Mouse (Mus musculus) retina, postnatal 7 days (tissue): Measurements from ENCODE around the gene Faf1.

Experiments
- DNase-seq: peaks from one replicate; pipeline ENCODE4 v3.0.0-alpha.2; 2012; ENCODE audit warnings: low read depth, low spot score

Gene Faf1

DNA sequence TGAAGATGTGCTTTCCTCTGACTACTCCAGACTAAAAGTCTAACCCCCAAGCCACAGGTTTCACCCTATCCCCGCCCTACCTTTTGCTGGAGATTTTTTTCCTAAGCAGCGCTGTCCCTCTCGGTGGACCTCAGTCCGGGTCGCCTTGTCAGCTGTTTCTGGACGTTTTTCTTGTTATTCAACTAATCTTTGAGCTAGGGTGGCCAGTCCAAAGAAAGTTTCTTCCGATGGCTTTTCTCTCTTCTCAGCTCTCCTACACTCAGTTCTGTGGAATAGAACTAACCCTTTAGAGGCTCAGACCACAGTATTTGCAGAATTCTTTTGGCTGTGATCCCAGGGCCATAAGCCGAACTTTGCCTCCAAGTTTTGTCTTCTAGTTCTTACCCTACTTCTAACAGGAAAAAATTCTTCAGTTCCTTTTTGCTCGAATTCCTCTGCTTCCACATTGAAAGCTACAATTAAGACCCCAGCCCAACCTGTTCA is 302.5 kb downstream of the Faf1 start:
- DNase-seq: no peak

DNA sequence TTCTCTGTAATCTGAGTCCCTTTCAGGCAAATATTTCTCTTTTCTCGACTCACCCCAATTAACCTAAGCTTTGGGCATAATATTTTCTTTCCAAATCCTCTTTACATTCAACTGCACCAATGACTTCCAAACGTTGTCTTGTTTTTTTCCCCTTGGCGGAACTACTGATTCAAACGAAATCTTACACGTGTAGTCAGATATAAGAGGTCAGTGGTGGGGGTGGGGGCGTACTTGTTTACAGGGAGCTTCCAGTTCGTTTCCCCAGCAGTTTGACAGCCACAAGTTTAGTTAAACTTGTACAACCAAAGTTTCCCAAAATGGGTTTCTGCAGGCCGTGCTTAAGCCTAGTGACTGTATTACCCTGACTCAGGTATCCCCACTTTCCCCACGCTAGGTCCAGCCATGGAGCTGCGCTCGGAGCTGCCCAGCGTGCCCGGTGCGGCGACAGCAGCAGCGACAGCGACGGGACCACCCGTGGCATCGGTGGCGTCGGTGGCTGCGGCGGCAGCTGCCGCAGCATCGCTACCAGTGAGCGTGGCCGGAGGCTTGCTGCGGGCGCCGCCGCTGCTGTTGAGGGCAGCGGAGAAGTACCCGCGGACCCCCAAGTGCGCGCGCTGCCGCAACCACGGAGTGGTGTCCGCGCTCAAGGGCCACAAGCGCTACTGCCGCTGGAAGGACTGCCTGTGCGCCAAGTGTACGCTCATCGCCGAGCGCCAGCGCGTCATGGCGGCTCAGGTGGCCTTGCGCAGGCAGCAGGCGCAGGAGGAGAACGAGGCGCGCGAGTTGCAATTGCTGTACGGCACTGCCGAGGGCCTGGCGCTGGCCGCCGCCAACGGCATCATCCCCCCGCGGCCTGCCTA is 303.3 kb downstream of the Faf1 start:
- no peak for DNase-seq

DNA sequence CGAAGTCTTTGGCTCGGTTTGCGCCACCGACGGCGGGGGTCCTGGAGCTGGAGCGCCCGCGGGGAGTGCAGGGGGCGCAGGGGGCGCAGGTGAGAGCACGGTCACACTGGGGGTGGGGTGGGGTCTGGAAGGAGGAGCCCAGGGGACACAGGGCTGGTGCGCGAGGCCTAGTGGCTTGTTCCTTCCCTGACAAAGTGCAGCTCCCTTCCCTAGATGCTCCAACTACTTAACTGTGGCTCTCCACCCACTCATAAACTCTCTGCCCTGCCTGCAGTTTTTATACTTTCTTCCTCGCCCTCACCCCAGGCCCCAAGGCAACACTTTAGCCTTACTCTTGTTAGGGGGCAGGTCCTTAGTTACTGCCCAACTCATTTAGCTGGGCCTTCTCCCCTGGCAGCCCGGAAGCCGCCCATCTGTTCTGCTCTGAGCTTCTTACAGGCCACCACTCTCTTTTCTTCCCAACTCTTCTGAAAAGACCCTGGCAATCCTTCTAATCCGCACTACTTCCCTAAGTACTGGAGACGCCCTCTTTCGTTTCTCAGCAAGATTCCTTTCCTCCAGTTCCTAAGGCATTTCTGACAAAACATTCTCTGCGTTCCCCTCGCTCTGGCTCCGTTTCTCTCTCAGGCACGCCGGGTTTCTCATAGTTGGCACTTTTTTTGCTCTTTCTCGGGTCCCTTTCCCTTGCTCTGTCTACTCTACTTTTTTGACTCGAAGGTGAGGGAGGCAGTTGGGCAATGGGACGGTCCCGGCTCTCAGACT is 304.1 kb downstream of the Faf1 start:
- no peak for DNase-seq

DNA sequence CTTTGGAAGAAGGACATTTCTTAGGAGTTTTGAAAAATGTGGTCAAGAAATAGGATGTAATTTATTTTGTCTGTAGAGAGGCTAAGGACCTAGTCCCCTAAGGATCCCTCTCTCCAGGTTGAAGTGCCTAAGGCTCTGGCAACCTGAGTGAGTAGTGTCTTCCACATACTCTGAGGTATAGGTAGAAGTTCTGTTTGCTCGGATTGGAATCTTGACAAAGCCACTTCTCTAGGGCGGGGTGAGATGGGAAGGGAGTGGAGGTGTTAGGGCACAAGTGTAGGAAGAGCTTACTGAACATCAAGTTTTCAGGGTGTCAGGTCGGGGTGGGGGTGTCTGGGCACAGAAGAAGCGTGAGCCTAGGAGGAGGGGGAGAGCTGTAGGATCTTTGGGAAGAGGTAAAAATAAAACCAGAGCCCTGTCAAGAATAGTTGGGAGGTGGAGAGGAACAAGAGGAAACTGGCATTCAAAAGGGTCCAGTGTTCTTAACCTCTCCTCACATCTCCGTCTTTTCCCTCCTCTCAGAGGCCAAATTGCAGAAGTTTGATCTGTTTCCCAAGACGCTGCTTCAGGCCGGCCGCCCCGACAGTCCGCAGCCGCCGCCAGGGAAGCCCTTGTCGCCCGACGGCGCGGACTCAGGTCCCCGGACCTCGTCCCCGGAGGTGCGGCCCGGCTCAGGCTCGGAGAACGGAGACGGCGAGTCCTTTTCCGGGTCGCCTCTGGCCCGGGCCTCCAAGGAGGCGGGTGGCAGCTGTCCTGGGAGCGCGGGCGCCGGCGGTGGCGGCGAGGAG is 304.9 kb downstream of the Faf1 start:
- no peak for DNase-seq

DNA sequence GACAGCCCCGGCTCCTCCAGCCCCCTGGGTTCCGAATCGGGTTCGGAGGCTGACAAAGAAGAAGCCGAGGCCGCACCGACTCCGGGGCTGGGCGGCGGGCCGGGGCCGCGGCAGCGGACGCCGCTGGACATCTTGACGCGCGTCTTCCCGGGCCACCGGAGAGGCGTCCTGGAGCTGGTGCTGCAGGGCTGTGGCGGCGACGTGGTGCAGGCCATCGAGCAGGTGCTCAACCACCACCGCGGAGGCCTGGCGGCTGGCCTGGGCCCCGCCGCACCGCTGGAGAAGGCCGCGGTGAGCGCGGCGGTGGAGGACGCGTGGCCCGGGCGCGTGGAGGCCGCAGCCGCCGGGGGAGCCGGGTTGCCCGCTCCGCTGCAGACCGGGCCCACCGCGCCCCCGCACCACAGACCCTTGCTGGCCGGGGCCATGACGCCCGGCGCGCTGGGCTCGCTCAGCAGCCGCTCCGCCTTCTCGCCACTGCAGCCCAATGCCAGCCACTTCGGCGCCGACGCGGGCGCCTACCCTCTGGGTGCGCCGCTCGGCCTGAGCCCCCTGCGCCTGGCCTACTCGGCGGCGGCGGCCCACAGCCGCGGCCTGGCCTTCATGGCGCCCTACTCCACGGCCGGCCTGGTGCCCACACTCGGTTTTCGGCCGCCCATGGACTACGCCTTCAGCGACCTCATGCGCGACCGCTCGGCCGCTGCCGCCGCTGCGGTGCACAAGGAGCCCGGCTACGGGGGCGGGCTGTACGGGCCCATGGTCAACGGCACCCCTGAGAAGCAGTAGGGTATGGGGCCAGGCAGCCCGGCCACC is 305.7 kb downstream of the Faf1 start:
- DNase-seq: no peak

DNA sequence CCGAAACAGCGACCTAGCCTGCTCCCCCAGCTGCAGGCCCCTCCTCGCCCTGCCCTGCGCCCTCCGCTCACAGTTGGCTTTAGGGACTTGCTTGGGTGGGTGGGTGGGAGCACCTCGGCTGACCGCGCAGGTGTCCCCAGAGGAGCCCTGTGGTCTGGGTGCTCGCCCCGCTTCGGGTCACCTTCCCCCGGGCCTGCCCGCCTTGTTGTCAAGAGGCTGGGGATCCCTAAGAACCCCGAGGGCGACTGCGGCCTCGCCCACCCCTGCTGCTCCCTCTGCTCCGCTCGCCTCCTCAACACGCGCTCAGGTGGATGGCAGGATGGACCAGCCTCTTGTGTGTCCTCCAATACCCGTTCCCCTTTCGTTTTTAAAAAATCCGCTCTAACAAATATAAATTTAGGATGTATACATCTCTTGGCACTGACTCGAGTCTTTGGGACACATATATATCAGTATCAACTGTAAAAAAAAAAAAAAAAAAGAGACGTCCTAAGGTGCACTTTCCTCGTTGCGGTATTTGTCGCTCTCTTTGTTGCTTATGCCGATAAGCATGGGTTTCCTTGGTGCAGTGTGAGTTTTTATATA is 306.4 kb downstream of the Faf1 start:
- DNase-seq: no peak

DNA sequence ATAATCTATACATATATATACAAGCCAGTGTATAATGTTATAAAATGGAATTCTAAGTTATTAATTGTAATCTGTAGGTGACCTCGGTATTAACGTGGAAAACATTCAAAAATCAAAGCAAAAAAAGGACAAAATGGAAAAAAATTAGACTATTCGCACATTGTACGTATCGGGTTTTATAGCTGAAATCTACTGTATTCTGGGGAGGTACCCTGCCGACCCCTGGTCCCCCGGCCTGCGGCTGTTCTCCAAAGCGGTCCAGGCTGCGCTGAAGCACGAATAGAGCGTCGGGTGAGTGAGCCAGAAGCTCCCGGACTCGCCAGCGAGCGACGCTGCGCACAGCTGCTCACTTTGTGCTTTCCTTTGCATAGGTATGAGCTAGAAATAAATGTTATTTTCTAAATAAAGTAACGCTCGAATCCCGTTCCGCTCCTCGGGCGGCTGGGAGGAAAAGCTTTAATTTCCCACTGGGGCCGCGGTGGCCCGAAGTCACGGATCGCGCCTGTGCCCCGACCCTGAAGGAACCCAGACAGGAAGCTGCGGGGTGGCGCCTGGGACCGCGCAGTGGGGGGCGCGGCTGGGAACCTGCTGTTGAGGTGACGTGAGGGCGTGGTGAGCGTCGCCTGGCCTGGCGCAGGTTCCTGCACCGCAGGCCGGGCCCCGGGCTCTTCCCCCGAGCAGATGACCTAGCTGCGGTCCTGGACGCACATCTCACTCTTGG is 307.1 kb downstream of the Faf1 start:
- DNase-seq: no peak

DNA sequence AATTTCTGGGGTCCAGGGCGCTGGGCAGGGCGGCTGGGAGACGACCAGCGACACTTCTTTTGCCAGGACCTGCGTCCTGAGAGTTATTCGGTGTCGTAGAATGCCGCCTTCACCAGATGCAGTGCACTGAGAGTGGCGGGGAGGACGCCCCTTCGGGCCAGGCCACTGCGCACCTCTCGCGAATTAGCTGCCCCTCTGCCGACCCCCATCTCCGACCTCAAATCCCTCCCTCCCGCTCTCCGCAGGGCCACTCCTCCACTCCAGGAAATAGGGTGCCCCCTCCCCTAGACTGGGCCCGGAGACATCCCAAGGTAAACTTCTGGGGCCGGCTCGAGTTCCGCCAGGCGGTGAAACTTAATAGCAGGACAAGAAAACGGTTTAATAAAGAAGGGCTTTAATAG is 307.6 kb downstream of the Faf1 start:
- no peak for DNase-seq

DNA sequence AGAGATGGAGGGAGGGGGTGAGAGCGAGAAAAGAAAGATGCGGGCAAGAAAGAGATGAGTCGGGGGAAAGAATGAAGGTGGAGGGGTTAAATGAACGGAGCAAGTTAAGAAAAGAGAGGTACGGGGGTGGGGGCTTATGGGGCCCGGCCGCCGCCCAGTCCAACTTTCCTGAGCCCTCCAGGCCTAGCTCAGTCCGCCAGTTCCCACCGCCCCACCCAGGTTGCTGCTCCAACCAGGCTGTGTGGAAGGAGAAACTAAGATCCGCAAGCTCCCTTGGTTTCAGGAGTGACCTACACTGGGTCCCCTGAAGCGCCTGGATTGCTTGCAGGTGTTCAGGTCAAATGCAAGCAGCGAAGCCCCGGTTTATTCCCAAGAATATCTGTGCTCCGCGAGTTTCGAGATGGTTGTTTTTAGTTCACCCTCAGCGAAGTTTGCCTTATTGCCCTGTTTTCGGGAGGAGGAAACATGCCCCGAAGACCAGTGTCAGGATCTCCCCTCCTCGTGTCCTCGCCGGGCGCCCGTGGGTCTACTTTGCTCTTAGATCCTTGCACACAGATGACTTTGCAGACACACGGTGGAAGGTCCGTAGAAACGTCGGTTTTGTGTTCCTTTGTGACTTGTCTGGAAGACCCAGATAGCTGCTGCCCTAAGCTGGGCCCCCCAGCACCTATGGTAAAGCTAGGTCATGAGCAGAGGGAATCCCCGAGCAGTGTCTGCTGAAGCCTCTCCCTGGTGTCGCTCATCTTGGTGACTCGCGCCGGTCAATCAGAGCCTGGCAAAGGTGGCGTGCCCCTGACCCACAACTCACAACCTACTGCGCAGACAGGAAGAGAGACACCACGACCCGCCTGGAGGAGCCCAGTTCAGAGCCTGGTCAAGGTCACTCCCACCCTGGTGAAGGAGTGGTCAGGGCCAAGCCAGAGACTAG is 308.4 kb downstream of the Faf1 start:
- DNase-seq: no peak

DNA sequence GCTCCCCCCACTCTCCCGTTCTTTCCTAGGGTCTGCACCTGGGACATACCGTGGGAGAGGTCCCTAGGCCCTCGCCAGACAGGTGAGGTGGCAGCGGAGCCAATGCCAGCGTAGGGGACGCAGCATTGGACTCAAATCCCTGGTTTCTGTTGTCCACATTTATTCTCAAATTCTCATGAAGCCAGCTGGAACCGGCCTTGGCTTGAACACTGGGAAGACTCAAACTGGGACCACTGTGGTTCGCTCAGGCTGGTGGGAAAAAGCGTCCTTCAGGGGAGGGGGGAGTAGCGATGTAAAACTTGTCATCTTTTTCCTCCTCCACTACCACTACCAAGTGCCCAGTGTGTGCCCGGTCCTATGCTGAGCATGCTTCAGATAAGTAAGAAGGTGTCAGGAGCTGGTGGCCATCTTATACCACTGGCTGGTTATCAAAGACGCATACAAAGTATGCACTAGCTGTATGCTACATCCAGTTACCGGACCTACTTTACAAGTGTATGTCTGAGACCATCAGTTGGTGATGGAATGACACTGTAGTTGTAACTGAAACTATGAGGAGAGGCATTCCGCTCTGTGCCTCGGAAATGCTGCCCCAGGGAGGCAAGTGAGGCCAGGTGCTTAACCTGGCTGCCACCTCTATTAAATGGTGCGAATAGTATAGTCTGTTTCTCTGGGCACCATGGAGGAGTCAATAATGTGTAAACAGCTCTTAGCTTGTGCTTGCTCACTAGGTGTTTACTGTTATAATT is 309.2 kb downstream of the Faf1 start:
- DNase-seq: no peak

DNA sequence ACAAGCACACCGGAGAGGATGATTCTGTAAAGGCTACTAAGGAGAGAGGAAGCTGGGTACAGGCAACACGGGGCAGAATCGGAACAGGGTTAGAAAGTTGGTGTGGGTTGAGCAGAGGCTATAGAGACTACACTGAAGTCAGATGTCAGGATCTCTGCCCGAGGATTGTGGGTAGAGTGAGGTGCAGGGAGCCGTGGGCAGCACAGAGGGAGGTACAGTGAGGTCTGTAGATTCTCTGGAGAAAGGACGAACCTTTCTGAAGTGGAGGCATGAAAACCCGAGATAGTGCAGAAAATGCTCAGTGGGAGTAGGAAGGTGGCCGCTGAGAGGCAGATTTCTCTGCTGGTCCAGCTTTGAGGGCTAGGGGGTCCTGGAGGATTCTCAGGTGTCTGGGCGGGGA is 309.9 kb downstream of the Faf1 start:
- DNase-seq: no peak

DNA sequence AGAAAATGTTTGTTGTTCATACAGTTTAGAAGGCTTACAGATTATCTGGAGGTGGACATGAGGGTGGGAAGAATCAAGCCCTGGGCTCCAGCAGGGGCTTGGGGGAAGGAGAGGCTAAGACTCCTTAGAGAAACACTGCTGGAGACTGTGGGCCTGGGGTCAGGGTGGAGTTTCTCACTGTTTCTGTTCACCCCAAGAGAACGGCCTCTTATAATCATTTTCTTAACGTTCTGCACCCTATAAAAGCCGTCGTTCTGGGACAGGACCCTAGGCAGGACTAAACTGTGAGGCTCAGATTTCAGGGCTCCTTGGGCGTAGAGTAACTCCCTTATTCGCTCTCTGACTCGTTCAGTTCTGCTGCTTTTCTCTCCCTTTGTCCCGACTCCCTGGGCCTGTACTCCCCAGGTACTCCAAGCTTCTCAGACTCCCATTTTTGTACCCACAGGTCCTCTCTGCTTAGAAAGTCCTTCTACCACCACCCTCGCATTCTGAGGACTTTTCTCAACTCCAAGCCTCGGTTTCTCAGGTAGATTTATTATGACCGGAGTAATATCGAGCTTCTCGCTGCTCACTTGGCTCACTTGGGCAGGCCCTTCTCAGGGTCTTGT is 310.5 kb downstream of the Faf1 start:
- no peak for DNase-seq

DNA sequence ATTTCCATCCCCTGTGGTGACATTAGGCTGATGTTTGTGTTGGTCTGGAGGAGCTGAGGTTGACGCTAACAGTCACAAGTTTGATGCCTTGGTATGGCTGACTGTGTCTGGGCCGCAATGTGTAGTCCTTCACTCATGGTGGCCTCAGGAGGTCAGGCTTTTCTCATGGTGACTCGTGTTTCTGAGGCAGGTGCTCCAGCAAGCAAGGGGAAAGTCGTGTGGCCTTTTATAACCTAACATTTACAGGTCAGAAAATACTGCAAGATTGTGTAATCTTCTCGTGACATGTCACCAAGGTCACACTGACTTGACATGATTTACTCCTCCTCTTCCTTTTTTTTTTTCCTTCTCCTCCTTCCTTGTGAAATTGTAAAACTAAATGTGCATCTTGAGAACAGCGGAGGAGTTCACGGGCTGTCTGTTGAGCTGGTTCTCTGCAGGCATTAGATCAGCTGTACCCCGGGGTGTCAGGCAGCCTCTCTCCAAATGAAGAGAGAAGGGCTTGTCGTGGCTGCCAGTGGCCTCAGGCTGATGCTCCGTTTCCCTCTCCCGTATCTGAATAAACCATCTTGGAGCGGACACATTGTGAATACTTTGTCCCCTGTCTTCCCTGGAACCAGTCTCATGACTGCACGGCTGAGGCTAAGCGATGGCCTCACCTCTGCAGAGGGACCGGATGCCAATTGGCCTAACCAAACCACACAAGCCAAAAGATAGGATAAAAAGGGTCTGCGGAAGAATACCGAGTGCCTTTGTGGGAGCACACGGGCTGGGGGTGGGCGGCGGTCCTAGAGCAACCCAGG is 311.4 kb downstream of the Faf1 start:
- no peak for DNase-seq

DNA sequence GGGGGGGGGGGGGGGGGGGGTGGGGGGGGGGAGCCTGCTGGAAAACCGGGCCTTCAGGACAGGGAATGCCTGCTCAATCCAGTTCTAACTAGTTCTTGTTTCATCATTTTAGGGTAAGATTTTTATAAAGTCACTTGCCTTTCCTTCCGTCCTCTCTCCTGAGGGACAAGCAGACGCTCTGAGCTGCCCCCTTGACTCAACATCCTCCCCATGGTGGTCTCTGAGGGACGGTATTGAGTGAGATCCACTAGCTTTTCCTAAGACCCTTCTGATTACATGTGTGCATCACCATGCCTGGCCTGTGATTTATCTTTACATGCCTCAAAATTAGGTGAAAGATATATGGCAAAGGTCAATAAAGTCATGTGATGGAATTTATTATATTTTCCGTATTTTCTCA is 312.0 kb downstream of the Faf1 start:
- DNase-seq: no peak

DNA sequence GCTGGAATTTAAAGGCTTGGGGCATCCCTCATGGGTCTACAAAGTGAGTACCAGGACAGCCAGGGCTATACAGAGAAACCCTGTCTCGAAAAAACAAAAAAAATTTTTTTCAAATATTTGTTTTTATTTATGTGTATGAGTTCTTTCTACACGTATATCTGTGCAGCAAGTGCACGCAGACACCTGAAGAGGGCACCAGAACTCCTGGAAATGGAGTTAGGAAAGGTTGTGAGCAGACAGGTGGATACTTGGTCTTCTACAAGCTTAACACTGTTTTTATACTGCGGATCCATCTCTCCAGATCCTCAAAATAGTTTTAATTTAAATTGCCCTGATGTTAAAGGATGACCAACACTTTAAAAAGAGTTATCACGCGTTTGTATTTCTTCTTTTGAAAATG is 312.8 kb downstream of the Faf1 start:
- no peak for DNase-seq

DNA sequence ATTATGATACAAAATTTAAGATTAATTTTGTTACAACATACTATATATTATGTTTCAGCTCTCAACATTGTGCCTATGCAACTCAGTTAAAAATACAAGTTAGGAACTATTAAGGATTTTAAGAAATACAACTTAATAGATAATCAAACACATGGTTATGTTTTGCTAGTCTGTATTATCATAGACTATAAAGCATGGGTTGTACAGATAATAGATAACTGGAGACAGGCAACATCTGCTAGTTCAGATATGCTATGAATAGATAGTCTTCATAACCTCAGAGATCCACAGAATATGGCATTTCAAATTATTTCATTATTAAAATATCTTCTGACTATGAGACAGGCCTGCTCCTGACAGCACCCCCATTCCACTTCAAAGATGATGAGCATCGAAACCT is 329.7 kb downstream of the Faf1 start:
- DNase-seq: no peak
